Mouse (Mus musculus) bone marrow, adult 2 months (tissue): ENCODE data around the gene Gadd45g.

Experiments
- CTCF ChIP-seq: fragments of 200-500 bp; IDR thresholded peaks from 2 replicates; pipeline ENCODE4 v1.5.1; 2011; ENCODE audit warnings: low read length, control low read depth; ENCODE audit not compliant: control insufficient read depth, insufficient read depth
- POLR2A ChIP-seq: fragments of 200-500 bp; IDR thresholded peaks from 2 replicates; pipeline ENCODE4 v1.6.1; 2011; ENCODE audit warnings: low read depth, mild to moderate bottlenecking, control low read depth, low read length, borderline replicate concordance; ENCODE audit not compliant: control insufficient read depth

DNA sequence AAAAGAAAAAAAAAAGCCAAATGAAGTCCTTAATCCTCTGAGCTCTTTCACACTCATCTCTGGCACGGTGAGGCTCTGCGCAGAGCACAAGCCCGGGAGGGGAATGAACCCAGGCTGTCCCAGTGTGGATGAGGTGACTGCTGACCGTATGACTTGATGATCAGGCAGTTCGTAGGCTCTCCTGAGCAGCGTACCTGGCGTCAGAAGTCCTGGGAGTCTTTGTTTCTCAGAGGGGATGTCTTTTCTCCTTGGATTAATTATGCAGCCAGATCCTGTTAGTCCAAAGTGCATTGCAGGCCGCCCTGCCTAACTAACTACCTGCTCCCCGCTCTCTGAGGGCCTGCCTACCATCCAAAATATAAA, 22.6 kb downstream of the Gadd45g start:
- no peak for TF ChIP-seq POLR2A
- TF ChIP-seq CTCF: no peak
